Mouse (Mus musculus): ENCODE data around the gene Plpp7.

The Plpp7 gene

GRCm38 (mm10) chr2:32137667-32138266, 42.4 kb downstream of the Plpp7 start:
- DNase-seq (ENCODE audit: low read depth, low spot score): peak; percentile 98

GRCm38 (mm10) chr2:32139377-32139776, 44.0 kb downstream of the Plpp7 start:
- no peak for DNase-seq (ENCODE audit: low read depth, low spot score)

- no peak for DNase-seq (ENCODE audit: low read depth, low spot score)
Observed at GRCm38 (mm10) chr2:32140498-32140934, 45.2 kb downstream of the Plpp7 start.

GRCm38 (mm10) chr2:32141602-32142001, 46.3 kb downstream of the Plpp7 start:
- no peak for DNase-seq (ENCODE audit: low read depth, low spot score)

GRCm38 (mm10) chr2:32142368-32142767, 47.0 kb downstream of the Plpp7 start:
- no peak for DNase-seq (ENCODE audit: low read depth, low spot score)

GRCm38 (mm10) chr2:32144633-32145032, 49.3 kb downstream of the Plpp7 start:
- no peak for DNase-seq (ENCODE audit: low read depth, low spot score)

- DNase-seq (ENCODE audit: low read depth, low spot score): no peak
Observed at GRCm38 (mm10) chr2:32146617-32147162, 51.4 kb downstream of the Plpp7 start.

- DNase-seq (ENCODE audit: low read depth, low spot score): no peak
Observed at GRCm38 (mm10) chr2:32150135-32150534, 54.8 kb downstream of the Plpp7 start.

- no peak for DNase-seq (ENCODE audit: low read depth, low spot score)
Observed at GRCm38 (mm10) chr2:32150562-32150923, 55.2 kb downstream of the Plpp7 start.

GRCm38 (mm10) chr2:32150924-32151659, 55.8 kb downstream of the Plpp7 start, which contains the start of gene Prrc2b:
Gene Prrc2b, plus strand, starts transcription at chr2:32151082.
- DNase-seq (ENCODE audit: low read depth, low spot score): no peak

GRCm38 (mm10) chr2:32151660-32152366, 56.5 kb downstream of the Plpp7 start:
- DNase-seq (ENCODE audit: low read depth, low spot score): no peak

- DNase-seq (ENCODE audit: low read depth, low spot score): no peak
Observed at GRCm38 (mm10) chr2:32152367-32153034, 57.2 kb downstream of the Plpp7 start.

GRCm38 (mm10) chr2:32153041-32153790, 57.9 kb downstream of the Plpp7 start:
- no peak for DNase-seq (ENCODE audit: low read depth, low spot score)

- DNase-seq (ENCODE audit: low read depth, low spot score): no peak
Observed at GRCm38 (mm10) chr2:32153791-32154119, 58.4 kb downstream of the Plpp7 start.

- no peak for DNase-seq (ENCODE audit: low read depth, low spot score)
Observed at GRCm38 (mm10) chr2:32154334-32154997, 59.1 kb downstream of the Plpp7 start.

GRCm38 (mm10) chr2:32154998-32155541, 59.7 kb downstream of the Plpp7 start:
- no peak for DNase-seq (ENCODE audit: low read depth, low spot score)

GRCm38 (mm10) chr2:32155614-32156013, 60.3 kb downstream of the Plpp7 start:
- no peak for DNase-seq (ENCODE audit: low read depth, low spot score)

GRCm38 (mm10) chr2:32156645-32157044, 61.3 kb downstream of the Plpp7 start:
- DNase-seq (ENCODE audit: low read depth, low spot score): no peak

- DNase-seq (ENCODE audit: low read depth, low spot score): no peak
Observed at GRCm38 (mm10) chr2:32157328-32157727, 62.0 kb downstream of the Plpp7 start.

GRCm38 (mm10) chr2:32158616-32159239, 63.4 kb downstream of the Plpp7 start:
- DNase-seq (ENCODE audit: low read depth, low spot score): no peak
